Mouse (Mus musculus) lung, postnatal 4 days (tissue): ENCODE data around the gene Vps13d.

Experiments
- DNase-seq, 2 experiments: peaks; one replicate each; pipeline ENCODE4 v3.0.0; 2021

Gene Vps13d

DNA sequence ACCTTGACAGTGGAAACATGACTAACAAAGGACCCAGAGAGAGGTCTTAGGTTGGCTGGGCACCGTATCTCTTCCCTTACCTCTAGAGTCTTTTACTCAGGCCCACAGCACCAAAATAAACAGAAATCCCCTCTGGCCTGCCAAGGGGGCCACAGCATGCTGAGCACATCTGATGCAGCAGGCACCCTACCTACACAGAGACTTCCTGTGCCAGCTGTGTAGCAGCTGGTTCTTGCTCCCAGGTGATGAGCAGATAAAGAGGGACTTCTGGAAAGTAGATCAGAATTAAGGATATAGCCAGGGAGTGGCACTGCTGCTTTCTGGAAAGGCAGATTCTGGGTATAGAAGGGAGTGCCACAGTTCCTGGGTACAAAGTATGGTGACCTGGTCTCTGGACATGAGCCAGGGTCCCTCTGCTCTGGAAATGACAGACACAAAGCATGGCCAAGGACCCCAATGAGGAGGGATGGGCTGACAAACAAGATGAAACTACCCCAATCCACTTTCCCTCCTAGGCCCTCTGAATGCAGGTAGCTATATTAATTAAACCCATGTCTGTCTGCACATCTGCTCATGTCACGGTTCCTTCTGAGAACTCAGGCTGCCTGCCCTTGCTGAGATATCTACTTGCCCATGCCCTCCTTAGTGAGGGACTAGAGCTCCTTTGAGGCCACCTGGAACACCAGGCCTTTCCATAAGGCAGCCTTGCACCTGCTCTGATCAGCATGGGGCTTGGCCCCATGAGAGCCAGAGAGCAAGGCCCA, 195.8 kb downstream of the Vps13d start:
- DNase-seq, result no peak

DNA sequence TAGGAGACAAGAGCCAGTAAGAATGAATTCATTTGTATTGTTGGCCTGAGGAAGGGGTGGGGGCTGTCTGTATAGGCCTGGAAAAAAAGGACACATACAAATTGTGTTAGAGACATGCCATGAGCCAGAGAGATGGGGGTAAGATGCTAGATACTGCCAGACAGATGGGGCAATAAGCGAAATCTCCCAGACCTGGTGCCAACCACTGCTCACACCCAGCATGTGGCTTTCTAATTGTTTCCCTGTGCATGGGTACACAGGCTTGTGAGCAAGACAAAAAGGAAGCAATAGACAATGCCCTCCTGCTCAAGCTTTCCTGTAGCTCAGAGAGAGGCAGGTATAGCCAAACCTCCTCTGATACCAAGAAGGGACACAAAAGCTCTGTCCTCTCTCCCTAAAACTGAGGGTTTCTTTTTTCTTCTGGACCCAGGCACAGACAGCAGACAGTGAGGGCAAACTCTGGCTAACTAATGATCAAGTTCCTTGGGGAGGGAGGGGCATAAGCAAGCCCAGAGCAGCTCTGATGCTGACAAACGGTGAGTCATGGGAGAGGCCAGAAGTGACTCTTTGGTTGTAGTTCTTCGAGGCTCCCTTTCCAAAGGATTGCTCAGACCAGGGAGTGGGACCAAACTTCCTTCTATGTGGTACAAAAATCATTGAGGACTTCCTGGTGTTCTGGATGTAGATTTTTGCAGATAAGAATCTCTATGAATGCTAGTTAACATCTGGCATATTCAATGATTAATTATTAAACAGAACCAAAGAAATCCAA, 196.7 kb downstream of the Vps13d start:
- DNase-seq, result peak; percentile 39 to 44

DNA sequence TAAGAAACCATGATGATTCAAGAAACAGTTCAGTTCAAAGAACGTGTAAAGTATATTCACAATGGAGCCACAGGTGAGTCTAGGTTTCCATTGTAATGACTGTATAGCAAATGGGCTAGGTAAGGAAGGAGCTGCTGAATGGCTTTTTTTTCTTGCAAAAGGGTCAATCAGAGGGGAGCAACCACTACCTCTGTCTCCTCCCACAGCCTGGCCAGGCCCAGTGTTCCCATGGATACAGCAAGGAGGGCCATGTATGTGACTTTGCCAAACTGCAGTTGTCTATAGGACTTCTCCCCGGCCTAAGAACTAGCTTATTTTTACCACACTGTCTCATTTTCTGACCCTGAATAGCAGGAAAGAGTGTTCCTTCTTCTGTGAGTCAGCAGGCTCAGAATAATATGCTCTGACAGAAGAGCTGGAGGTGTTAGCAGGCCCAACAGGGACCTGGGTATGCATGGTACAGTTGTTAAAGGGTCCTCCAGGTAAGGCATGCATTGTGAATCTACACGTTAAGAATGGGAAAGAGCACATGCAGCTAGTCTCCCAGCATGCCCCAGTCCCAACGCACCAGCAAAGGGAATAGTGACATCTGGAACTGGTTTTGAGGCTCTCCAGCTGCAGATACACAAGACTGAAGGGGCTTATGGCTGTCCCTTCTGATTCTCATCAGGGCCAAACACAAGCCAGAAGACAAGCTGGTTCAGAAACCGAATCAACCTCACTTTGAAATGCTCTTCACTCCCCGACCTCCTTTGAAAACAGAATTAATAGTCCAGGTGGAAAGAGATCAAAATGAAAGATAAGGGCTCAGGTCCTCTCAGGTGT, 197.6 kb downstream of the Vps13d start:
- DNase-seq, result no peak

DNA sequence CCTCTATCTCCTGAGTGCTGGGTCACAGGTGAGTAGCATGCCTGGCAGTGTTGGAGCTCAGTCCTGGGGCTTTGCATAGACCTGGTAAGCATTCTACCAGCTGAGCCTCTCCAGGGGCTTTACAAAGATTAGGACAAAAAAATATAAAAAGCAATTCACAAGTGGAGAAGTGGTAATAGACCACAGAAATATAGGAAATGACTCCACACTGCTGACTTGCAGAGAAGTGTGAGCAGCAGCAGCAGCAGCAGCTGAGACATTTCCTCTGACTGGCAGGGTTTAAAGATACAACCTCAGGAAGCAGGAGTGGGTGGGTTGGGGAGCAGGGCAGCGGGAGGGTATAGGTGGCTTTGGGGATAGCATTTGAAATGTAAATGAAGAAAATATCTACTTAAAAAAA, 199.0 kb downstream of the Vps13d start:
- no peak for DNase-seq

DNA sequence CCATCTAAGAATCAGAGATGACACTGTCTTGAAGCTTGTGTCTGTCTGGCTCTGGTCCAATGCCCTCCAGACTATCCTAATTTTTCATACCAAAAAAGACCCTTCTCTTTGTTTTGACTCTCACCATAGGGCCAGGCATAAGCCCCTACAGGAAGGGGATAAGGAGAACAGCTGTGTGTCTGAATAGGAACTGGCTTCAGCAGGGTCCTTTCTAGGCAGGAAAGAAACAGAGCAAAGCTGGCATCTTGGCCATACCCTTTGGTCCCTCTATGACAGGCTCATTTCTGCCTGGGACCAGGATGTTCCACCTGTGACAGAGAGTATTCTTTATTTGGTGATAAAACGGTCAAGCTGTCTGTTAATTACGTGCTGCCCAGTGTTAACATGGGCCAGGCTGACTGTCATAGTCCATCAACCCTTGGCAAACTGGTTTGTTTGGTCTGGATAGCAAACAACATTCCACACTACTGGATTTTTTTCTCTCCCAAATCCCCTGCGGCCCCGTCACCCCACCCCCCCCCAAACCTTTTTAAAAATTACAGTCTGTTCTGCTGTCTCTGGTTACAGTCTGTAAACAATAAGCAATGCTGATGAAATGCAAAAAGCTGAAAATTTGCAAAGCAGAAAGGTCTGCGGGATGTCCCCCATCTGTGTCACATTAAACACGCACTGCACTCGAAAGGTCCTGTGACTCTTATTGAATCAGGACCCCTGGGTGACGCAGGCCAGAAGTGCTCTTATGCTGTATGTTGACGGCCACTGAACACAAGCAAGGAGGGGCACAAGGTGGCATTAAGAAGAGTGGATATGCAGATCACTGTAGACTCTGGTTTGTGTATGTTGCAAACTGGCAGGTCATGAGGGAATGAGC, 201.5 kb downstream of the Vps13d start:
- DNase-seq, result peak in 1 of 2 experiments; percentile 43

DNA sequence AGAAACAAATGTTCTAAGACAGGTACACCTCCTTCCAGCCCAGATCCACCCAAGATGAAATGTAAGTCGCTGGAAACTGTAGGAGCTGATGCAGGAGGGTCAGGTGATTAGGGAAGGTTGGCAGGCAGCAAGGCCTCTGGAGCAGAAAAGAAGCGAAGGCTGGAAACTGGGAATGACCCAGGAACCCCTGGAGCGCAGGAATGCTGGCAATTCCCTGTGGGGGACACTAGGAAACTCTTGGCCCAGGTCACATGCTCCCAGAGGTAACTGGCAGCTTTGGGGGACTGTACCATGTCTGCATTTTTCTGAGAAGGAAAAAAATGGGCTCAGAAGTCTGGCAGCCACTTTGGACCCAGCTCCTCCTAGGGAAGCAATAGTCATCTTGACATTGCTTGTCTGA, 202.4 kb downstream of the Vps13d start:
- no peak for DNase-seq

DNA sequence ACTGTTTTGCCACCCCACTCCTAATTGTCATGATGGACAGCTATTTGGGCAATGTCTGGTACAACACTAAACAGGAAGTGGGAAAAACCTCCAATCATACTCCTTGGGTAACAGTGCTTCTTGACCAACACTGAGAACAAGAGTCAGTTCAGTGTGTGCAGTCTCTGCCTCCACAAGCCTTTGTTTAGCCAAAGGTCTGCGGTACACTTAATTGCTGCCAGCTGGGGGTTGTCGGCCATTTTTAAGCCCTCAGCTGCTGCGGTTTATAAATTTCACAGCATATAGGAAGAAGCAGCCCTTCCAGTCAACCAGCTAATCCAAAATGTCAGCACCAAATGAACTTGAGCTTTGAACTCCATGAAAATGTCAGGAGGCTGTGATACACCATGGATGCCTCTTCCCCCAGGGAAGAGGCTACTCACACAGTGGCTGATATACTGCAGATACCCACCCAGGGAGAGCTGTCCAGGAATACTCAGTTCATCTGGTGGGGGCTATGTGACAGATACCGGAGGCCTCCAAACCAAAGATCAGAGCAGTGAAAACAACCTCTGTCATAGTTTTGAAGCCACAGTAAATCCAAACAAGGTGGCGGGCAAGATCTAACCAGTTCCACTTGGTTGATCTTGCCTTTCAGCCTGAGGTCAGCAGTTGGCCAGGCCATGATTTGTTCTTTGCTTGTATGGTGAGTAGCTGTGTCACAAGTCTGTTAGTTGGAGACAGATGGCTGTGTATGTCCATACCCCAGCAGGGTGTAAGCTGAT, 206.2 kb downstream of the Vps13d start:
- DNase-seq, result no peak

DNA sequence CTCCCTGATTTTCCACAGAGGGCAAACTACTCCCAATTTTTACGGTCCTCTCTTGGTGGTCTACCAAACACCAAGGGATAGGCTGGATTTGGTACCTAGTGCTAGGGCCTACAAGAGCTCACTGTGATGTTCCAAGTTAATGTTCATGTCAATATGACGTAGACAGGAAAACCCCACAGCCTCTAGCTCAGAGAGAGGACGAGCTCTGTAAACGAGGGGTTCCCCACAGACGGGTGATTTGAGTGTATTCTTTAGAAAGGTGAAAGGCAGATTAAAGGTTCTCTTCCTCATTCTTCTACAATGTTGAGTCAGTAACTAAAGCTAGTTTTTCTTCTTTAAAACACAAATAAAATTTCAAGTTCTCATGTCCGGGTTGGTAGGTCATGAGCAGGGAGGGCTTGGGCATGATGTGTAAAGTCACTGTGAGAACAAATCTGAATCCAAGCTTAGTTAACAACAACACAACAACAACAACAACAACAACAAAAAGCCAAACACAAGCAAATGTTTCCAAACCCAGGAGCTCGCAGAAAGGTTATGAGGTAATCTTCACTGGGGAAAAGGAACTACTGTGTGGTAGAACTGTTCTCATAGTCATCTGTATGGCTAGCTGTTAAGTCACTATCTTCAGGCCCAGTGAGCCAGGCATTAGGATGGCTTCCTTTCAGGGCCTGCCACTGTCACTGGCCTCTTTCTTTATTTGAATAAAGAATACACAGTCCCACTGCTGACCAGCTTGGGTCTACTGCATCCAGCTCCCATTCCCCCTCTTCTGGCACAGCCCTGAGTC, 208.6 kb downstream of the Vps13d start:
- DNase-seq, result no peak

DNA sequence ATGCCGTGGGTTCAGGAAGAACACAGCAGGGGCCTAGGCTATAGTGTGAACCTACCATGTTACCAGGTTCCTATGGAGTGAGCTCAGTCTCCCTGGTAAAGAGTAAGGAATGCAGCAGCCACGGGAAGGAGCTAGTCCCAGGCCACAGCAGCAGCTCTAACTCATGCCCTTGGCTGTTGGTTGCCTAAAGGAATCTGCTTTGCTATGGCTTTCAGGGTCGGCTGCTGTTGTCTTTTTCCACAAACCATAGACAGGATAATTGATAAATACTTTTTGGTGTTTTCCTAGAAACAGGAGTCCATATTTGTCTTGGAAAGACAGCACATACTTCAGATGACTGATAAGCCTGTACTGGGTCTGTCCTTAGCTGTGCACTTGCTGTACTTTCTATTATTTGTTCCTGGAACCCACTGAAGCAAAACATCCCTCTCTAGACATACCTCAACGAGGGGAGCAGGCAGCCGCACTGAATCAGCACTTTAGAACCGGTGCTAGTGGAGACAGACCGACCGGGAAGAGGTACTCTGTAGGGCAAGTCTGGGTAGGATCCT, 210.9 kb downstream of the Vps13d start:
- peak in 1 of 2 experiments; percentile 40 for DNase-seq

DNA sequence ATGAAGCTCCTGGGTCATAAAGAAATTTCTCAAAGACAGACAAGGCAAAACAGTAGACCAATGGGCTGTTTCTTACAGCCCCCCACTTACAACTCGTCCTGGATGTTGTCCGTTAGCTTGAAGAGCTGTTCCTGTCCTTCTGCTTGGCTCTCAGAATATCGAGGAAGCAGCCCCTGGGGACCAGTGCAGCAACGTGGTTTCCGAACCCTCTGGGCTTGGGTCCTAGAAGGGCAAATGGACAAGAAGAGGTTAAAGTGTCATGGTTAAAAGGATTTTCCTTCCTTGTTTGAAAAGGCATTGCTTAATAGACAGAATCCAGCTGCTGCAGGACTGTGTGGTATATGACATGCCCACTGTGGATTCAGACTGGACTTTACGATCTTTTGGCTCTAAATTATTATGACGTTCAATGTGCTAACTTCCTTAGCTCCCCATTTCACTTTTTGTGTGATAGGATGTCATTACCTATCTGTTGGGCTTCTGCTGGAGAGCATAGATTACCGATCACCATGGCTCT, 211.5 kb downstream of the Vps13d start:
- peak in 1 of 2 experiments; percentile 35 for DNase-seq

DNA sequence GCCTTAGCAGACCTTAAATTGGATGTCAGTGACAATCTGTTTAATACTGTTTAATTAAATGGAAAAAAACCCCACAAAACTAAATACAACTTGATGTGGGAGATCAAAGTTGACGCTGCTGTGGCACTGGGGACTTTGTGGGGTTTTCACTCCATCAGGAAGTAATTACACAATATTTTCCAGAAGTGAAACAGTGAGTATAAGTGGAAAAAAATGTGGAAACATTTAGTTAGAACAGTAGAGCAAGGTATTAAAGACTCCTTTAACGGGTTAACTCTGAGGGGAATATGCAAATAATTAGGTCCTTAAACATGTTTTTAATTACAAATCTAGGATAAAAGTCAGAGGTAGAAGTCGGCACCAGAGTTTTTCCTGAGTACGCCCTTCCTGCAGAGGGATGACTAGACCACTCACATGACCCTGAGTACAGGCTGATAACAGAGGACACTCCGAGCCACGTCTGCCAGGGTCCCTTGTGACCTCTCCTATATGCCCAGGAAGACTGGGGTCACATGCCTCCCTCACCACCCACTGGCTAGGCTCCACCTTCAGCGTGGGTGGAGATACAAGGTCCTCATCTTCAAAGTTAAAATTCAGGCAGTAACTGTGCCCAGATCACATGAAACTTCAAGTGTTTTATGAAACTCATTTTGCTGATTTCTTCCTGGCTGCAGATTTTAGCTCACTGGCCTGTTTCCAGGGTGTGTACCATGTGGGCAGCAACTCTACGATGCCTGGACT, 213.8 kb downstream of the Vps13d start:
- peak; percentile 72 to 82 for DNase-seq

DNA sequence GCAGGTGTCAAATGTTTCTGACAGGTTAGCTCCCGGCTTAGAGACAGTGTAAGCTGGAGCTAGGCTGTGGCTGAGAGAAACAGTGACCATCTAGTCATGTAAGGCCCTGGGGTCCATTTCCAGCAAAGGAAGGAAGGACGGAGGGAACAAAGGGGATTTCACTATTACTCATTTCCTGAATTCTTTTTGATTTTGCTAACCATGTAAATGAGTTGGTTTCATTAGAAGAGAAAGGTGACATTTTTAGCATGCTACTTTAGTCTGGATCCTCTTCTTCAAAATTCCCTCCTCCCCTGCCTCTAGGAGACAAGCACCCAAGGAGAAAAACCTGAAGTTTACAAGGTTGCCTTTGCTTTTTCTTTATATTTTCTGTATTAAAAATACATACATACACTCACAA, 214.7 kb downstream of the Vps13d start:
- no peak for DNase-seq

DNA sequence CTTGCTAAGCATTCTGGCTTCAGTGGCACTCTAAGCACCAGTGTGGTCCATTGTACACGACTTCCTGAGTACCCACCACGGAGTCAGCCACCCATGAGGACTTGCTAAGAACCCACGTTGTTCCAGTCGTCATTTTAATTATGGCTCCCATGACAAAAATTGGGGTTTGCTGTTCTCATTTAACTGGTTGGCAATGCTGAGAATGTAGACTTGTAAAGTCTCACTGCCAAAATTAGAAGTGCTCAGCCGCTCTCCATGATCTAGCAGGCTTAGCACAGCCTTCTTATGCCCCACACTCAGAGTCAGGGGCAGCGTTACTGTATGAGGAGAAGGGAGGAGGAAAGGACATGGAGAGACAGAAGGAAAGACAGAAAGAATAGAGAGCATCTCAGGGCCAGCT, 216.8 kb downstream of the Vps13d start:
- DNase-seq, result no peak

DNA sequence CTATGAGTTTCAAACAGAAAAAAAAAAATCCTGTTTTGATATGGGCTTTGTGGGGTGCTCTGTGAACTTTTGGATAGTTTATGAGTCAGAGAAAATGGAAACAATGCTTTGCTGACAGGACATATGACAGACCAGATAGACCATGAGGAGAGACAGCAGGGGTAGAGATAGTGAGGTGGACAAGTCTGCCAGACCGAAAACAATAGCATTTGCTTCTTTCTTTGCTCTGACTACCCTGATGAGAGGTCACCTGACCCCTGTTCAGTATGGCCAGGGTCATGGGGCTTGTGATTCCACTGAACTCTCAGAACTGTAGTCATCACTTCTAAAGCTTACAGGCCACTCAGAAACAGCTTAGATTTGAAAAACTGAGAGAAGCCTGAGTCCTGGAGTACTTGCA, 217.7 kb downstream of the Vps13d start:
- no peak for DNase-seq

DNA sequence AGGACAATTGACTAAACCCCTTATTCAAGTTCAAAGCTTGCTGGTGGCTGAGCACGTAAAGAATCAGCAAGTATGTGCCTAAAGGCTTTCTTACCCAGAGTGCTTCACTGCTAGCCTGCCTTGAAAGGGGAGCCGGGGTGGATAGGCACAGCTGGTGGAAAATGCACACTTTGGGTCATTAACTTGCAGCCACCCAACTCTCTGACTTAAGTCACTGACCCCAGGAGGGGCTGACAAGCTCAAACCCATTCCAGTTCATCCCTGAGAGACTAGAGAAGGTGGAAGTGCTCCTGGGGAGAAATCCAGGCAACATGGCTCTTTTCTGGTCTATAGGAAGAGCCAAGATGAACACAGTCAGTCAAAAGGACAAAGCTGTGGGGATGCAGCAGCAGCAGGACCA, 219.3 kb downstream of the Vps13d start:
- DNase-seq, result no peak

DNA sequence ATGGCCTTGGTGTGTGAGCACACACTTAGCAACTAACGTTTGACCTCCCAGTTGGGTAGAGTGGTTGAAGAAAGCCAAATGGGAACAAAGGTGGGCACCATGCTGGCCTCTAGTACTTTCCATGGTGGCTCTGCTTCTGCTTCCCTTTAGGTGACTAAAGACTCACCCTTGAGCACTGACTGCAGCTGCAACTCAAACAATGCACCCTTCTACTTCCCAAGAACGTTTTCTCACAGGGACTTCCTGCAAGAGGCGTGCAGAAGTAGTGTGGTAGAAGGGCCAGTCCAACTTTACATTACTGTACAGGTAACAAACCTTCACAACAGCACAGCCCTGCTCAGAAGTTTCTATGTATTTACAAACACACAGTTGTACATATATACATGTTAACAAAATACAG, 220.3 kb downstream of the Vps13d start:
- no peak for DNase-seq

DNA sequence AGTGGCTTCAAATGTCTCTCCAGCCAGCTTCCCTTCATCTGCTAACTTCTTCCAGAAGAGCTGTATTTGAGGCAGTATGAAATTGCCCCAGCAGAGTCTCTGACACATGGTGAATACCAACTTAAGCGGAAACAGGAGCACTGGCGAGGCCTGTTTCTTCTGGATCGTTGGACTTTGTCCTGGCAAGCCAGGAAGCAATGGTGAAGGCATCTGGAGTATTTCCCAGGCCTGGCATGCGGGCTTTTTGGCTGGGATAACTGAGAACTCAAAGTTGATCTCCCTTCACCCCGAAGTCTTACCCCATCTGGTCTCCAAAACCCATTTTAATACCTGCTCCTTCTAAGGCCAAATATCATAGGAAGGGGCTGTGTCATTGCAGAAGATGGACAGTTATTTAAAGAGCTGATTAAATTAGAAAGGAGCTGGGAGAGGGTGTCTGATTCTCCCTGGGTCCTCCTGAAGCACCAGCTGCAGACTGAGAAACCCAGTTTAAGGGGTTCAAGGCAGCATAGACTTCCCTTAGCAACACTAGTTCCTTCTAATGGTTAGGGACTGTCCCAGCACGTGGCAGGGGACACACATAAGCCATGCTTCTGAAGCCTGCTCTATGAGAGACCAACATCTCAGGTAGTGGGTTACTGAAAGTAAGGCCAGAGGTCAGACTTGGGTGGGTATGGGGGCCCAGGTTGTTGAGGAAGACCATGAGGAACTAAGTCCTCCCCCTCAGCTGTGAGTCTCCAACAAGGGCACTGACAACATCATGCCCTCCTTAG, 221.7 kb downstream of the Vps13d start:
- no peak for DNase-seq

DNA sequence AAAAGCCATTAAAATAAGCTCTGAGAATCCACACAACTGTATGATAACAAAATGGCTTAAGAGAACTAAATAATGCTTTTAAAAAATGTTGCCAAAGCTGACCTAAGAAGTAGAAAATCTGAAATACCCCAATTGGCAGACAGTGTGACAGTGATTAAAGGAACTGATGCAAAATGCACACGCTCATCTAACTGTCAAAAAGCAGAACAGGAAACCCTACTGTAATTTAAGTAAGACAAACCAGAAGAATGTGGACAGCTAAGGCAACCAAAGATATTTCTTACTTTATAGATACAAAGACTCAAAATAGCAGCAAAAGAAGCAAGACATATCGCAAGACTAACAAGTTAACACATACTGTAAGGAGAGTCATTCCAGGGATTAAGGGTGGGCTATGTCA, 223.8 kb downstream of the Vps13d start:
- no peak for DNase-seq

DNA sequence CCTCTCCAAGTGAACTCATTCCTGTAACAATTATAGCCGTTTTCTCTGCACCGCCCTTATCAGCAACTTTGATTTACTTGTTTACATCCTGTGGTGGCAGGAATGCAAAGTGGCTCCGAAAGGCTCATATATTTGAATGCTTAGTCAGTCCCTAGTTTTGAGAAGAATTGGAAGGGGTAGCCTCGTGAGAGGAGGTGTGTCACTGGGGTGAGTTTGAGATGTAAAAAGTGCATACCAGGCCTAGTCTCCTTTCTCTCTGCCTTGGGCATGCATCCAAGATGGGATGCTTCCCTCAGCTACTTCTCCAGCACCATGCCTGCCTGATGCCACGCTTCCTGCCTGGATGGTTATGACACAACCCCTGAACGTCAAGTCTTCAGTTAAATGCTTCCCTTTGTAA, 225.8 kb downstream of the Vps13d start:
- peak; percentile 43 to 44 for DNase-seq
